Mouse (Mus musculus): ENCODE data around the gene Camkk2.

DNA sequence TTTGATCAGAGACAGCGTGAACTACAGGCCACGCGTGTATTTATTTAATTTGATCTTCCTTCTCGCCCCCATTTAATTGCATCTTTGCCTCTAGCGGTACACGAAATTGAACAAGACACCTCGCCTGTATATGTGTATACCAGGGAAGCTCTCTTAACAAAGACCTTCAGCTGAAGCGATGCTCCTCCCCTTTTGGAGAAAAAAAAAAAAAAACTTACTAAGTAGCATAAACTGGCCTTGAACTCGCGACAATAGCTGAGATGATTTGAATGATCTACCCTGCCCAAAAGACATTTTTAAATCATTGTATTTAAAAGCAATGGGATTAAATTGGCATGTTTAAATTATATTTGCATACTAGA lies 42.3 kb upstream of the Camkk2 start:
- TF ChIP-seq CTCF (IDR thresholded peaks at IDR 0.05) (no peak), EP300 (IDR thresholded peaks at IDR 0.05) (peak; percentile 48)
